Mouse (Mus musculus): ENCODE results near the gene Prr19. TPM values are rescaled to one million over a fixed set of nuclear protein-coding genes. Genes with fewer than 3 reads are reported as not detected.

The Prr19 gene
- total RNA-seq, 2 experiments from 2014 or later: not detected

GRCm38 (mm10) chr7:25275555-25276298 is 25.5 kb upstream of the Prr19 start:
- DNase-seq: no peak

GRCm38 (mm10) chr7:25277405-25277804 is 23.8 kb upstream of the Prr19 start:
- no peak for DNase-seq

DNA sequence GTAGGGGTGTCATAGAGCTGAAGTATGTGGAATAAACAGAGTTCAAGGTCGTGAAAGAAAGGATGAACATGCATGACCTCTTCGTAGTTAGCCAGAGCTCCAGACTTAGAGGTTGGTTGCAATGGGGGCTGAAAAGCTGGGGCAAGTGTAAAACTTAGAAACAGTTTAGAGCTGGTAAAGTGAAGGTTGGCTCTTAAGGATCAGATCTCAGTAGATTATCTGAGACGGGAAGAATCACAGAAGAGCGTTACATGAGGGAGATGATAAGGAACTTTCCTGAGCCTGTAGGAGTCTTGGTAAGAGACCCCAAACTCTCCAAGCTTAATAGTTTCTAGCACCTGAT is 23.2 kb upstream of the Prr19 start:
- no peak for DNase-seq

GRCm38 (mm10) chr7:25278341-25279075 is 22.7 kb upstream of the Prr19 start:
- peak; percentile 87 for DNase-seq

GRCm38 (mm10) chr7:25279076-25279860 is 21.9 kb upstream of the Prr19 start:
- DNase-seq: peak; percentile 89

DNA sequence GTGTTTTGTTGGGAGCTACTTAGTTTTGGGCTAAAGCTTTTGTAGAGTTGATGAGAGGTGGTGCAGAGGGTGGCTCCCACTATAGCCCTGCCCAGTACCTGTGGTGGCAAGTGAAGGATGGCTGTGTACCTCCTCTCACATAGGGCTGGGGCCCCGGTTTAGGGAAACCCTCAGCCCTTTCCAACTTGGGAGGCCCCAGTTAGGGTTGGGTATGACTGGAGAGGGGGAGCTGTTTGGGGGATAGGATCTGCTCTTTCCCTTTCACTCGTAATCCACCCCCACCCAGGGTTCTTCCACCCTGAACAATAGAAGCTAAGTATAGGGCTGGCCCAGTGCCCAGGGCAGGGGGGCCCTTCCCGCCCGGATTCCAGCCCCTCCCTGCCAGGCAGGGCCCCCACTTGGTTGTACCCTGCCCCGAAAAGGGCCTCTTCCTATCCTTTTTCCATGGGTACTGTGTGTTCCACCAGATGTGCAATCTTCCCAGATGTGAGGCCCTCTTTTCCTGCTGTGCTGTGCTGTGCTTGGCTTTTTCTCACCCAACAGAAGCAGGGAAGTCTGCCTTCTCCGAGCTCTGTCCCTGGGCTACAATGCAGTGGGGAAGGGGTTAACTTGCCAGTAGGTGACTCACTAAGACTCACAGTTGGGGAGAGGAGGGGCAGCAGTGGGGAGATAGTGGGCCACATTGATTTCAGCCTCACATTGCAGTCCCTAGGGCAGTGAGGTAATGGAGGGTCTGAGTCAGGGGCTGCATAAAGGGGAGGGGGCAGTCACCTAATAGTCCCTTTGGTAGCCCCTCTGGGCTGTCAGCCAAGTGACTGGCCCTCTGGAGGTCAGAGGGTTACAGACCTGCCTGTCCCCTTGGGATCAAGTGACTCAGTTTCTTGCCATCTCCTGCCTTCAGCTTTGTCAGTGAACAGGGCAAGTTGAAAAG is 21.1 kb upstream of the Prr19 start:
- peak; percentile 75 for DNase-seq

- DNase-seq: no peak
These were observed 20.0 kb upstream of the Prr19 start for GRCm38 (mm10) chr7:25281166-25281733.

GRCm38 (mm10) chr7:25281734-25282601 is 19.2 kb upstream of the Prr19 start:
- peak; percentile 100 for DNase-seq

DNA sequence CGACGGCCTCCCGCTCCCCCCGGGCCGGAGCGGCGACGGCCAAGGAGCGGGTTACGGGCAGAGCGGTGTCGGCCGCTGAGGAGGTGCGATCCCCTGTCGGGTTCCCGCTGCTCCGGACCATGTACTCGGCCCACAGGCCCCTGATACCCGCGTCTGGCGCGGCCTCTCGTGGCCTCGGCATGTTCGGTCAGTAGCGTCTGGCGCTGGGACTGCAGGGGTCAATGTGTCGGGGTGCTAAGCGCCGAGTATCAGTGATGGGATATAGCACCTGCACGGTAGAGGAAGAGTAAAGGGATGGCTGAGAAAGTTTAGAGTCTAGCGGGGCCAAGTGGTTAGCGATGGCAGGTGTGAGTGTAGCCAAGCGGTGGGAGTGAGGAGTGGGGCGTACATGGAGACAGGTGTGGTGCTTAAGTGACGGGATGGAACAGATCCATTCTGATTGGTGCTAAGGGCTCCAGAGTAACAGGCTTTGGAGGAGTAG is 18.4 kb upstream of the Prr19 start:
- peak; percentile 67 for DNase-seq

GRCm38 (mm10) chr7:25283637-25284036 is 17.6 kb upstream of the Prr19 start:
- no peak for DNase-seq

GRCm38 (mm10) chr7:25284171-25284570 is 17.0 kb upstream of the Prr19 start:
- peak; percentile 24 for DNase-seq

GRCm38 (mm10) chr7:25284766-25285165 is 16.4 kb upstream of the Prr19 start:
- DNase-seq: no peak

DNA sequence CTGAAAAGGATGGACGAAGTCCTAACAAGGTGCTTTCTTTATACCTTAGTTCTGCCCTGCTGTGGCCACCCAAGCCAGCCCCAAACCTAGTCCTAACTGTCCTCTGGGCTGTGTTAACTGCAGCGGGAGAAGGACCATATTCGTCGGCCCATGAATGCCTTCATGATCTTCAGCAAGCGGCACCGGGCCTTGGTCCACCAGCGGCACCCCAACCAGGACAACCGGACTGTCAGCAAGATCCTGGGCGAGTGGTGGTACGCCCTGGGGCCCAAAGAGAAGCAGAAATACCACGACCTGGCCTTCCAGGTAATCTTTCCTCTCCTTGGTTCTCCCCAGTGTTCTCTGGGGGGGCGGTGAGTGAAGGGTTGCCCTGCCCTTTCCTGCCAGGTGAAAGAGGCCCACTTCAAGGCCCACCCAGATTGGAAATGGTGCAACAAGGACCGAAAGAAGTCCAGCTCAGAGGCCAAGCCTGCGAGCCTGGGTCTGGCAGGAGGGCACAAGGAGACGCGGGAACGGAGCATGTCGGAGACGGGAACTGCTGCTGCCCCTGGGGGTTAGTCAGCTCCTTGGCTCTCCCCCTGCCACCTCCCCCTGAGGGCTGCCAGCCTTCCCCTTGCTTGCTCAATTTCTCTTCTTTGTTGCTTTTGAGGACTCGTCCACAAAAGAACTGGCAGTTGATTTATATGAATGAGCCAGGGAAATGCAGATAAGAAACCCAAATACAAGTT is 15.5 kb upstream of the Prr19 start:
- DNase-seq: peak; percentile 63

- no peak for DNase-seq
These were observed 14.2 kb upstream of the Prr19 start for GRCm38 (mm10) chr7:25286989-25287388.

DNA sequence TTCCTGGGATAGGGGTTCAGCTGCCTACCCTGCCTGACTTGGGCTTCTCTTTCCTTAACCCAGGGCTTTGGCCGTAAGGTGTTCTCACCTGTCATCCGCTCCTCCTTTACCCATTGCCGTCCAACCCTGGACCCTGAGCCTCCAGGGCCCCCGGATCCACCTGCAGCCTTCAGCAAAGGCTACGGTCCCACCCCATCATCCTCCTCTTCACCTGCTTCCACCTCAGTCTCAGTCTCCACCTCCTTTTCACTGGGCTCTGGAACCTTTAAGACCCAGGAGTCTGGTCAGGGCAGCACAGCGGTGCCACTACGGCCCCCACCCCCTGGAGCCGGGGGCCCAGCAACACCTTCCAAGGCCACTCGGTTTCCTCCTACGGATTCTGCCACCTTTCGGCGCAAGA is 13.2 kb upstream of the Prr19 start:
- DNase-seq: no peak

DNA sequence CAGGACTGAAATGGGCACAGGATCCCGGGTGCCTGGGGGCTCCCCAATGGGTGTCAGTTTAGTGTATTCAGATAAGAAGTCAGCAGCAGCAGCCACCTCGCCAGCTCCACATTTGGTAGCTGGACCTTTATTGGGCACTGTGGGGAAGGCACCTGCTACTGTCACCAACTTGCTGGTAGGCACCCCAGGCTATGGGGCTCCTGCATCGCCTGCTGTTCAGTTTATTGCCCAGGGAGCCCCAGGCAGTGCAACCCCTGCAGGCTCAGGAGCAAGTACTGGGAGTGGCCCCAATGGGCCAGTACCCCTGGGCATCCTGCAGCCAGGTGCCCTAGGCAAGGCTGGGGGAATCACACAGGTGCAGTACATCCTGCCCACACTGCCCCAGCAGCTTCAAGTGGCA is 12.5 kb upstream of the Prr19 start:
- DNase-seq: no peak

DNA sequence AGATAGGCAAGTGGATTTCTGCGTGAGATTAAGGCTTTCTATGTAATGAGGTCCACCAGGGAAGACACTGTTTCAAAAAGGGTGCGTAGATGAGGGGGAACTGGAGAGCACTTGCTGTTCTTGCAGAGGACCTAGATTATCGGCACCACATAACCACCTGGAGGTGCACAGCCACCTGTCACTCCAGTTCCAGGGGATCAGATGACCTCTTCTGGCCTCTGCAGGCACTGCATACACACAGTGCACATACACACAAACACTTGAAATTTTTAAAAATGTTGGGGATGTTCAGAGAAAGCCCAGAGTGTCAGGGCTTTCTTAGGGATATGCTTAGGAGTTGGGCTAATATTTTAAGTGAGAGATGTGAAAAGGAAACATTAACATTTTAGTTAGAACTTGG is 11.3 kb upstream of the Prr19 start:
- no peak for DNase-seq

DNA sequence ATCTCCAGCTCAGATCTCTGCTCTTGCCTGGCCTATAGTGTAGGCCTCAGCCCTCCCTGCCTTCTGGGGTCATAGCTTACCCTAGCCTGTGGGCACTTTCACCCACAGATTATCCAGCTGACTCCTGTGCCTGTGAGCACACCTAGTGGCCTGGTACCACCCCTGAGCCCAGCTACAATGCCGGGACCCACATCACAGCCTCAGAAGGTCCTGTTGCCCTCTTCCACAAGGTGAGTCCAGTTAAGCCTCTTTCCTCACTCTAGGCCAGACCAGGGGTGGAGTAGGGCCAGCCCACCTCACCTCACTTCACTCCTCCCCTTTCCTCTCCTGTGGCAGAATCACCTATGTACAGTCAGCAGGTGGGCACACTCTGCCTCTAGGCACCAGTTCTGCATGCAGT is 10.7 kb upstream of the Prr19 start:
- no peak for DNase-seq

GRCm38 (mm10) chr7:25290911-25291310 is 10.3 kb upstream of the Prr19 start:
- DNase-seq: peak; percentile 80

- DNase-seq: no peak
These were observed 9.1 kb upstream of the Prr19 start for GRCm38 (mm10) chr7:25292107-25292506.

Measured in adrenal gland, postnatal 10 days (tissue).